Mouse (Mus musculus) kidney, adult 2 months (tissue): ENCODE data around the gene Shroom1.

Experiments used
- CTCF ChIP-seq: fragments of 200-500 bp; conservative IDR thresholded peaks from 2 replicates; pipeline ENCODE4 v1.5.1; 2011; ENCODE audit warnings: low read depth, mild to moderate bottlenecking, control low read depth, low read length, moderate library complexity, mixed read lengths; ENCODE audit not compliant: insufficient read depth, insufficient read length
- POLR2A ChIP-seq: fragments of 200-500 bp; IDR thresholded peaks from one replicate; pipeline ENCODE4 v1.6.1; 2011; ENCODE audit warnings: low read depth, low read length, control low read depth

DNA sequence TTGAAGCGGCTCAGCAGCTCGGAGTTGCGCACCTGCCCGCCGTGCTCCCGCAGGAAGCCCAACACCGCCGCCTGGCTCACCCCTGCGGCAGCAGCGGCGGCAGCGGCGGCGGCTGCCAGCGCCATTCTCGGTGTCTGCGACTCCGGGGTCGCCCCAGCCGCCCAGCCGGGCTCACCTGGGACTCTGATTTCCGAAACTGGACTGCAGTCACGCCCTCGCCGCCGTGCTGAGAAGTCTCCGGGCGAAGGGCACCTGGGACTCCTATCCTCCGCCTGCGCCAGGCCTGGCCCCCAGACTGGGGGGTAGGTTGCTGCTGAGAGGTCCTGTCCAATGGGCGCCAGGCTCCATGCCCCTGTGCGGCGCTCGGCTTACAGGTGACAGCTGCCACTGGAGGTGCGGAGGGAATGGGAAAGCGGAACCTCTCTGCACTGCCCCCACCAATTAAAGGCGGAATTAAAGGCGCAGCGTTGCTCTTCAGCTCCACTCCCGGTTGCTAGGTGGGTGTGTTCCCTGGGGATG lies 22.8 kb downstream of the Shroom1 start, which contains the start of the genes Gm9945 and Sowaha:
- TF ChIP-seq CTCF, result 0 out of 2 replicates have a peak, but pooled peaks have one; percentile 6
- no peak for TF ChIP-seq POLR2A
